Mouse (Mus musculus): Measurements from ENCODE around the gene Kcnj10.

Gene Kcnj10

DNA sequence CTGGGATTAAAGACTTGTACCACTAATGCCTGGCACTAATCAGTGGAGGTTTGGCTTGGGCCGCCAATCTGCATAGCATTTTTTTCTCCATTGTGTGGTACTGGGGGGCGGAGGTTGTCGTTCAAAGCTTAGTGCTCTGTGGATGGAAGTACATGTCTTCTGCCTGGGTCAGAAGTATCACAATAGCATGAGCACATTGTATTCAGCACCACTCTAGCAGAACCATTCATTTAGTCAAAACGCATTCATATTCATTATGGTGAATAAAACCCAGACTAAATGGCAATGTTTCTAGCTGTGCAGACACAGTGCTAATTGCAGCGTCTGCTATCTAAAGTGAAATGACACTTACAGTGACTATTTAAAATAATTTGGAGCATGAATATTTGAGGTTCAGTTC, 46.2 kb downstream of the Kcnj10 start:
- no peak for DNase-seq

DNA sequence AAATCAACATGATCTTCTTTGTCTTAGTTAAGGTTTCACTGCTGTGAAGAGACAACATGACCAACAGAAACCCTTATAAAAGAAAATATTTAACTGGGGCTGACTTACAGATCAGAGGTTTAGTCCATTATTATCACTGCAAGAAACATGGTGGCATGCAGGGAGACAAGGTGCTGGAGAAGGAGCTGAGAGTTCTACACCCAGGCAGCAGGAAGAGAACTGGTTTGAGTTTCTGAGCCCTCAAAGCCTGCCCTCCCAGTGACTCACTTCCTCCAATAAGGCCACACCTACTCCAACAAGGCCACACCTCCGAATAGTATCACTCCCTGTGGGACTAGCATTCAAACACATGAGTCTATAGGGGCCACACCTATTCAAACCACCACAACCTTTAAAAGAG, 49.8 kb downstream of the Kcnj10 start:
- no peak for DNase-seq

DNA sequence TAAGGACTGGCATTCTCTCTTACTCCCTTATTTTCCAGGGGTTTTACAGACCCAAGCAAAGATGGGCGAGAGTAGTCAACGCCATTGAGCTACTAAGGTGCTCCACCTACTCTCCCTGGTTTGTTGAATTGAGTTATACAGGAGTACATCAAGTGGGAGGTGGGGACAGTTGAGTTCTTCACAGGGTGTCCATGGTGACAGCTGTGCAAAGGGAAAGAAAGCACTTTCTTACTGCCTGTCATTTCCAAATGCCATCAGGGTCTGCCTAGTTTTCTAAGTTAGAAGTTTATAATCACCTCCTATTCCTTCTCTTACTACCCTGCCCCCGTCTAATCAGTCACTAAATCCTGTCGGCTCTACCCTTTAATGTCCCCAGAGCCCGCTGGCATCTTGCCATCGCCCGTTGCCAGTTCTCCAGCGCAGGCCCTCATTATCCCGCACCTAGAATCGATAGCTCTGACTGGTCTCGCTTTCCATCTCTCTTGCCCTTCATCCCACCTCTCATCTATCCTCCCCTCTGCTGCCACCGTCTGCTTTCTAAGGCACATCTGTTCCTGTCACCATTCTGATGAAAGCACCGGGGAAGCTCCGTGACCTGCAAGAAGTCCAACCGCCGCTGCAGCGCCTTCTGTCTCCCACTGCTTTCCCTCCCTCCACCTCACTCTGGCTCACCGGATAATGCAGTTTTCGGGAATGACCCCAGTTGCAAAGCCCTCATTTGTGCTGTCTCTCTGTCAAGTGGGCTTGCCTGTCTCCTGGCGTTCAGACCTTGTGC, 51.0 kb downstream of the Kcnj10 start:
- peak; percentile 41 to 65 for DNase-seq

DNA sequence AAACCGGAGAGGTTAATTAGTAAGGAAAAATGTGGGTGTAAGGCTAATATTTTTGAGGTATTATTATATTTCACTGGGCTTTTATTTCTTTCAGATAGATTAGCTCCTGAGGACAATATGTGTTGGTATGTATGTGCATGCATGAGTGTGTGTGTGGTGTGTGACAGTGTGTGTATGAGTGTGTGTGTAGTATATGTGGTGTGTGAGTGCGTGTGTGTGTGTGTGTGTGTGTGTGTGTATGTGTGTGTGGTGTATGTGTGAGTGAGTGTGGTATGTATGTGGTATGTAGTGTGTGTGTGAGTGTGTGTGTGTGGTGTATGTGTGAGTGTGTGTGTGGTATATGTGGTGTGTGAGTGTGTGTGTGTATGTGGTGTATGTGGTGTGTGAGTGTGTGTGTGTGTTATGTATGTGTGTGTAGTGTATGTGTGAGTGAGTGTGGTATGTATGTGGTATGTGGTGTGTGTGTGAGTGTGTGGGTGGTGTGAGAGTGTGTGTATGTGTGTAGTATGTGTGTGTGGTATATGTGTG, 51.7 kb downstream of the Kcnj10 start:
- DNase-seq: no peak

DNA sequence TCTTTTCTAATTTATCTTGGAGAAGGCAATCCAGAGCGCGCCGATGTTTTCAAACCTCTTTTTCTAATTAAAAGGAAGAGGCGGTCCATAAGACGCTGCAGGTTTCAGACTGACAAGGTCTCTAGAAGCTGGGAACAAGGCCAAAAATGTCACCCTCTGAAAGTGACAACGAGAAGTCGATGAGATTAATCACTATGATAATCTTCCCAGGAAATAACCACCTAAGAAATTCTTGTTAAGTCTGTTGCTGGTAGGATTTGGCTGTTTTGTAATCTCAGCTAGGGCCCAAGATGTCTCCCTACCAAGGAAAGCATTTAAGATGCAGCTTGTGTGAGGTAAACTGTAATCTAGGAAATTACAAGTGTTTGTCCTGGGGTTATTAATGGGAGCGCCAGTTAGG, 52.7 kb downstream of the Kcnj10 start:
- DNase-seq: no peak

DNA sequence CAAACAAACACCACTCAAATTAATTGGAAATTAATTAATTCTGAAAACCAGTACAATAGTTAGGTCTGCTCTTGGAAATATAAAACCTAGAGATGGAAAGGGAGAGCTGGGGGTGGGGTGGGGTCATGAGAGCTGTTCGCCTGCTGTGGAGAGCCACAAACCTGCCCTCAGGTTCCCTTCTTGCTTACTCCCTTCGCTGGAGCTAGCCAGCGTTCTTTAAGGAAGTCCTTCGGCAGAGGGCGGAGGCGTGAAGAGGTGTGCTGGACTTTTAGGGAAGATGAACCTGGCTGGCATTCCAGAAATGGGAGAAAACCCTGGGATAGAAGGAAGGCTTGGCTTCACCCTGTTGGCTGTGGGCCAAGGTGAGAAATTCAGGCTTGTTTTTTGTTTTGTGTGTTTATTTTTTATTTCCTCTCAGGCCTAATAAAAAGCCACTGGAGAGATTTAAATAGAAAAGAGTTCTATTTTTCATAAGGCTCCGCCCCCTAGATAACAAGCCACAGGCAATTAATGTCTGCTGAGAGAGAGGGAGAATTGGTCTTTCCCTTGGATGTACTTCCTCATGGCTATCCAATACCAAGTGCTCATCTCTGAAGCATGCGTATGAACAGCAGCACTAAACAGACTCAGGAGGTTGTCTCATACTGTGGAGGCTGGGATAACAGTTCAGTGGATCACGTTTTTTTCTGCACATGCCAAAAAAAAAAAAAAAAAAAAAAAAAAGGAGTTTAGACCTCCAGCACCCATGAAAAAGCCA, 56.2 kb downstream of the Kcnj10 start:
- no peak for DNase-seq

DNA sequence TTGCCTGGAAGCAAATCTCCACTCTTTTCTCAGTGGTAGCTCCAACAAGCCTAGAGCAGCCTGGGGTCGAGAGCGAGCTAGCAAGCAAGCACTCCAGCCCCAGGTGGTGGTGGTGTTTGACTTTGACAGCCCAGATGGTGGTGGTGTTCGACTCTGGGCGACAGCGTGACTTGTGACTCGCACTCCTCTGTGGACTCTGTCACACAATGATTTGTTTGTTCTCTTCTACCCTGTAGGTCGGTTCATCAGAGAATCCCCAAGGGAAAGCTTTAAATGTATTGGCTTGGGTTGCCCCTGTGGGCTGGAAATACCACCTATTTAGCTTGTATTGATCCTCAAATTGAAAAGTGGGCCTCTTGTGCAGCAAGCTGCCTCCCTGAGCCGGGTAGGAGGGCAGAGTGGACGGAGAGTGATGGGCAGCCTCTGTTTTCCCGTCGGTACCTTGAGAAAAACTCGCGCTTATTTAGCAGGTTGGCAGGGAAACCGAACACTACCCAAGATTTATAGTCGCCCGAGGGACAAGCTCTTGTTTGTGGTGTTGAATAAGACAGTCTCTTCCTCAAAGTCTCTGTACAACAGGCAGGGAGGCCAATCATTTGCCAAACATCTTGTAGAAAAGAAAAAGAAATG, 65.2 kb downstream of the Kcnj10 start:
- no peak for DNase-seq

DNA sequence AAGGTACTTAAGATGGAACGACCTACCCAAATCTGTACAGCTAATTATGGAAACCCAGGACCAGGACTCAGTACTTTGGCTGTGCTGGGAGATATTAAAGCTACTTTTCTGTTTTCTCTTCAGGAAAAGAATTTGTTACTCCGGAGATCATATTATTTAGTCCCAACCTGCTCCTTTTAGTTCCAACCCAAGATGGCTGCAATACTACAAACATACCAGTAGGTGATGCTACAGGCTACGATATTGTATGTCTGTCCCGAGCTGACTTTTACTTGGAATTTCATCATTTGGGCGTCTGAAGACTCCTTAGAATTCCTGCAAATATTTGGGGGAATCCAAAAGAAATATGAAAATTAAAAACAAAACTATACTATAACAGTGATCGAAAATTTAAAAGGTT, 68.0 kb downstream of the Kcnj10 start:
- no peak for DNase-seq

DNA sequence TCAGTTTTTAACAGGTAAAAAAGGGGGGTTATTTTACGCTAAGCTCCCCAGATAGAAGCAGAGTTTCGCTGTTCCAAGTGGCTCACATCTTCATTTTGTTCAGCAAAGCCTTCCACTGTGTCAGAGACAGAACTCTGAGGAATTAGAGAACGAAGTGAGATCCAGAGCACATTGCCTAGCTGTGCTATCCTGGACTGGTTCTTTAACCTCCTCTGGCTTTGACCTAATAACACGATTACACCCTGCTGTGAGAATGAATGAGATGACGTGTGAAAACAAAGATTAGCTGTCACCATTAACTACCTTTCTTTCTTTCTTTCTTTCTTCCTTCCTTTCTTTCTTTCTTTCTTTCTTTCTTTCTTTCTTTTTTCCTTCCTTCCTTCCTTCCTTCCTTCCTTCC, 68.4 kb downstream of the Kcnj10 start:
- no peak for DNase-seq

DNA sequence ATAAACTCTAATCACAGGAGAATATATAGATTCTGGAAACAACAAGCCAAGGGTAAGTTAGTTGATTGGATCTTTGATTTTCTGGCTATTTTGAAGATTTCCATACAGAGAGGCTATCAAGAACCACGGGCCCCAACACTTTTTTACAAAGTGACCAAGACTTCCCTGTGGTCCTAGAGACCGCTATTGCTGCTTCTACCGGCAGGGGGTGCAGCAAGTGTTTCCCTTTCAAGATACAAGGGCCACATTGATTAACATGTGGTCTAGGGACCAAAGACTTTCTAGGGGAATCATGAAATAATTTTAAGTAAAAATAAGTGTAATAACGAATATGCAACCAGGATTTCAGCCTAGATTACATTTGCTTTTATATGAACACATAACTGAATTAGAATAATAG, 69.8 kb downstream of the Kcnj10 start:
- DNase-seq: peak; percentile 87 to 88

DNA sequence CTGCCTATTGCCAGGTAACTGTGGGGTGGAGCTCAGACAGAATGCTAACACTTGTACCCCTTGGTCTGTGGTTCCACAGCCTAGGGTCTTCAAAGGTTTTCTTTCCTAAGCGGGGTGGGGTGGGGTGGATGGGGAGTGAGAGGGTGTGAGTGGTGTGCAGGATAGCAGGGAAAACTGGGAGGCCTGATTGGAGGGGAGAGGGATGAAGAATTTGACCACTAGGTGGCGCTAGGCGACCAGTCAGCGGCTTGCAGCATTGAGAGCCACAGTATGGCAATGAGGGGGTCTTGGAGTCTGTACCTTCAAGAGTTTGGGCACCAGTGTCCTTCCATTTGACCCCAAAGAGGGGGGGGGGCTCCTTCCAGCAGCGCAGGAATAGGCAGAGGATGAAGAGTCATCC, 71.2 kb downstream of the Kcnj10 start:
- peak; percentile 90 for DNase-seq

DNA sequence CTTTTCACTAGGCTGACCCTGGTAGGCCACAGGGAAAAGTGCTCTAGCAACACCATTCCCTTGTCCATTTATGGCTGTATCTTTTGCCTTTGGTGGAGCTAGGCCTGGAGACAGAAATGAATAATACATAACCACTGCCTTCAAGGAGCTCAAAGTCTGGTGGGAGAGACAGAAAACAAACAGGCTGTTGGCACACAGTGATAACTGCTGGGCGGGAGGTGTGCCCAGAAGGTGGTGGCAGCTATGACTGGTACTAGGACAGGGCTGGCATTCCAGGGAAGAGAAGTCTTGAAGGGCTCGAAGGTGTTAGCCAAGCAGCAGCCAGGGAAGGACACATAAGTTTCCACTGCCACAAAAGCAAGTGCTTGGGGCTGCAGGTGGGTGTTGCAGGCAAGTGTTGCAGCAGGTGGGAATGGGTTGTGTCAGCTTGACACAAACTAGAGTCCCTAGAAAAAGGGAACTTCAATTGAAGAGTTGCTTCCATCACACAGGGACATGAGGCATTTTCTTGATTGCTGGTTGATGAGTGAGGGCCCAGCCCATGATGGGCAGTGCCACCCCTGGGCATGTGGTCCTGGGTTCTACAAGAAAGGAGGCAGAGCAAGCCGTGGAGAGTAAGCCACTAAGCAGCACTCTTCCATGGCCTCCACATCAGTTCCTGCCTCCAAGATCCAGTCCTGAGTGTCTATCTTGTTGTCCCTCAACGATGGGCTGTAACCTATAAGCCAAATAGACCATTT, 72.7 kb downstream of the Kcnj10 start:
- DNase-seq: no peak

DNA sequence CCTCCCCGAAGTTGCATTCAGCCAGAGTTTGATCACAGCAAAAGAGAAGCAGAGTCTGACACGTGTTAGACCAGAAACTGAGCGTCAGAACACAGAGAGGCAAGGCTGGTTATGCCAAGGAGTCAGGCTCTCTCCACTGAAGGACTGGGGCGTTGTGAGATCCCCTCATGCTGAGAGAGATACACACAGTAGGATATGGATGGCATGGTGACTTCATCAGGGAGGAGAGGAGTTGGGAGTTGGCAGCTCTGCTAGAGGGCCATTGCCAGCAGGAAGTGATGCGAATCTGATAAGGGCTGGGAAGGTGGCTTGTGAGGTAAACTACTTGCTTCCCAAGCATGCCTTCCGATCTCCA, 73.2 kb downstream of the Kcnj10 start:
- DNase-seq: no peak

DNA sequence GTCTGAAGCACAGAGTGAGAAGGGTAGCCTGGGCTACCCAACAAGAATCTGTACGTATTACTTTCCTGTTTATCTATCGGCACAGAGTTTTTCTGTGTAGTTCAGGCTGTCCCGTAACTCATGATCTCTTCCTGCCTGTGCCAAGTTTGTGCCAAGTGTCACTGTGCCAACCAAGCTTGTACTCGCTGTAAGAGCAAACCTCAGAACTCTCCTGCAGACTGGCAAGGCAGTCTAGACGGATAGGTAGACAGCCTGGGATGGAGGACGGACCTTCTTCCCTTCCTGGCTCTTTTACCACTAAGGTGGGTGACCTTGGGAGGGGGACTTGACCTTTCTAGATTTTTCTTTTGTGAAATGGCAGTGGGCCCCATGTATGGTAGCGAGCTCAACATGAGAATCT, 74.1 kb downstream of the Kcnj10 start:
- DNase-seq: no peak

DNA sequence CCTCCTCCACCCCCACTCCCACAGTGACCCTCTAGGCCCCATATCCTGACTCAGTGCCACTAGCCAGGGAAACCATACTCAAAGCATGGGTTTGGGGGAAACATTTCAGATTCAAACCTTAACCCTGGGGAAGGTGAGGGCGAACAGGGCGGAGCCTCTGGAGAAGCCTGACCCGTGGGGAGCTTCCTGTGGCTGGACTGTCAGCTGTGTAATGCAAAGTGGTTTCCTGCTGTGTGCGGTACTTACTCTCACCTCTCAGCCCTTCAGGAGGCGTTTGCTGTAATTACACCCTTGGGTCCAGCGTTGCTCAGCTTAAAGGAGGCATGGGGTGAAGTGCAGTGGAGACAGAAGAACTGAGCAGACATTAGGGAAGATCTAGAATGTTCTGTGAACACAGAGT, 77.2 kb downstream of the Kcnj10 start:
- no peak for DNase-seq

DNA sequence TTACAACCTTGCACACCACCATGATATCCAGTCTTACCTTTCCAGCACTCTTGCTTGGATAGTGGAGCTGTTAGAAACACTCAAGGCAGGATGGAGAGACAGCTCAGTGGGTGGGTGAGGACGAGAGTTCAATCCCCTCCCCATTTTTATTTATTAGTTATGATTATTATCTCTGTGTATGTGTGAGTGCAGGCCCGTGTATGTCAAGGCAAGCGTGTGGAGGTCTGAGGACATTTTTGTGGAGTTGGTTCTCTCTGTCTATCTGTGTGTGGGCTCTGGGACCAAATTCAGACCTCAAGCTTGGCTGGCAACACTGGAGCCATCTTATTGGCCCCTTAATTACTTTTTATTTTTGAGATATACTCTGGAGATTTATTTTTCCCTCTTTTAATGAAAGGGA, 77.6 kb downstream of the Kcnj10 start:
- DNase-seq: no peak

DNA sequence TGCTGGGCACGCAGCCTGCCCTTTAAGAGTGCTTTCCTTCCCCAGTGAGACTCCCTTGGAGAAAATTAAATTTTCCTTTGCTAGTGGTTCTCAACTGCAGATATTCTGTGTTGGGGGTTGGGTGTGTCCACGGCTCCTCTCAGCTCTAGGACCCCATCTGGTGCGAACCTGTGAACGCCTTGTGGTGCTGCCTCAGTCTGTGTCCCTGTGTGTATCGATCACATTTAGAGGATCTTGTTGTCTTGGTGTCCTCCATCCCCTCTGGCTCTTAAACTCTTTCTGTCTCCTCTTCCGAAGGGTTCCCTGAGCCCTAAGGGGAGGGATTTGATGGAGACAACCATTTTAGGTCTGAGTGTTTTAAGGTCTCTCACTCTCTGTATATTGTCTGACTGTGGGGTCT, 79.2 kb downstream of the Kcnj10 start:
- DNase-seq: no peak

DNA sequence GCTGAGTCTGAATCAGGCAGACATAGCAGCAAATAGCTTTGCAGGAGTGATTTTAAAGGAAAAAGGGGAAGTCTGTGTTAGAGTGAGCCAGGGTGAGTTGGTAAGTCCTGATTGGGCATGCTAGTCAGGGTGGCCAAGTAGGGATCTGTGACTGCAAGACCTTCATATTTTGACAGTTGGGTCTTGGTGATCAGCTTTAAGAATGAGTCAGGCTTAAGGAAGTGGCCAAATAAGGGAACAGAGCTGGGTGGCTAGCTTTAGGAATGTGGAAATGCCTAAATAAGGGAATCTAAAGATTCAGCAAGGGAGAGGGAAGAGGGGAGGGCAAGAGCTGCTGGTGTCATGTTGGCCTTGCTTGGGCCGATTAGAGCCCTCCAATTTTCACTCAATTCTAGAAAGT, 82.4 kb downstream of the Kcnj10 start:
- DNase-seq: no peak
